Mouse (Mus musculus) kidney, embryonic 15.5 days (tissue): ENCODE results near the gene Dmrt2. TPM values are rescaled to one million over a fixed set of nuclear protein-coding genes. Genes with fewer than 3 reads are reported as not detected.

Source experiments
- ATAC-seq: fragments of 200-750 bp; cut with Nextera tagmentation; replicated peaks from 2 replicates; pipeline ENCODE4 v1.8.0; 2017; ENCODE audit warnings: moderate TSS enrichment; ENCODE audit not compliant: low FRiP score
- H3K27ac ChIP-seq: fragments of 300-500 bp; sonication (generic); 2 replicates; pipeline ENCODE4 v1.5.1; 2015; ENCODE audit warnings: mild to moderate bottlenecking, inconsistent platforms
- H3K27me3 ChIP-seq: fragments of 300-500 bp; sonication (generic); 2 replicates; pipeline ENCODE4 v1.6.1; 2015; ENCODE audit warnings: inconsistent platforms
- H3K36me3 ChIP-seq: fragments of 300-500 bp; sonication (generic); 2 replicates; pipeline ENCODE4 v1.6.1; 2015; ENCODE audit warnings: inconsistent platforms
- H3K4me1 ChIP-seq: fragments of 300-500 bp; sonication (generic); 2 replicates; pipeline ENCODE4 v1.6.1; 2015; ENCODE audit warnings: inconsistent platforms
- H3K4me2 ChIP-seq: fragments of 300-500 bp; sonication (generic); 2 replicates; pipeline ENCODE4 v1.6.1; 2015; ENCODE audit warnings: moderate library complexity, mild to moderate bottlenecking, inconsistent platforms
- H3K4me3 ChIP-seq: fragments of 300-500 bp; sonication (generic); replicated peaks from 2 replicates; pipeline ENCODE4 v1.5.1; 2015; ENCODE audit warnings: mild to moderate bottlenecking, inconsistent platforms
- H3K9ac ChIP-seq: fragments of 300-500 bp; sonication (generic); 2 replicates; pipeline ENCODE4 v1.6.1; 2015; ENCODE audit warnings: mild to moderate bottlenecking, inconsistent platforms
- H3K9me3 ChIP-seq: fragments of 300-500 bp; sonication (generic); replicated peaks from 2 replicates; pipeline ENCODE4 v1.6.1; 2016; ENCODE audit warnings: inconsistent platforms
- WGBS: fragments of 180-500 bp; shearing (Covaris S2); methylation state at CpG from one replicate; pipeline ENCODE4 v1.1.7; 2015; ENCODE audit warnings: mixed read lengths; 5-methylcytosine and 5-hydroxymethylcytosine counted together
- polyA plus RNA-seq: library from polyadenylated mRNA; unstranded; fragments of >200 nt; fragmentation: Nextera tagmentation; extraction: Ambion mirVana; gene quantifications from 2 replicates; pipeline ENCODE4 v1.2.1, GENCODE M21; 2015

Gene Dmrt2
- polyA plus RNA-seq, 1 experiment from 2014 or later: 2.1 TPM

- 0 out of 2 replicates have a peak, but pooled peaks cover 5% of the 10 kb centered on the region for H3K27me3 ChIP-seq
- no peak overlapping the region for H3K4me2 ChIP-seq
- no peak for ATAC-seq
- H3K4me1 ChIP-seq: no peaks in the 10 kb centered on the region
- H3K9me3 ChIP-seq: no peaks in the 10 kb centered on the region
- no peaks in the 10 kb centered on the region for H3K36me3 ChIP-seq
- WGBS: 65% methylated on average over 2 of the region's 2 CpGs
- H3K27ac ChIP-seq: no peak overlapping the region
- no peak overlapping the region for H3K9ac ChIP-seq
- no peak overlapping the region for H3K4me3 ChIP-seq
These were observed 42.7 kb downstream of the Dmrt2 start for GRCm38 (mm10) chr19:25714927-25715326.

- no peak for ATAC-seq
- WGBS: 67% methylated on average over 5 of the region's 5 CpGs
- Histone ChIP-seq H3K9me3 (no peaks in the 10 kb centered on the region), H3K27me3 (no peaks in the 10 kb centered on the region), H3K36me3 (no peaks in the 10 kb centered on the region), H3K4me2 (no peak overlapping the region), H3K27ac (no peak overlapping the region), H3K4me3 (no peak overlapping the region), H3K4me1 (no peaks in the 10 kb centered on the region), H3K9ac (no peak overlapping the region)
These were observed 50.4 kb downstream of the Dmrt2 start for GRCm38 (mm10) chr19:25722616-25723015.

Other genes starting within 250 kb of the Dmrt2 start
- gene Dmrt1, start 166.8 kb upstream of the Dmrt2 start, polyA plus RNA-seq: not detected in 2 replicates
- gene Dmrt3, start 62.1 kb upstream of the Dmrt2 start, polyA plus RNA-seq: not detected in 2 replicates